Mouse (Mus musculus) bone marrow macrophage, adult 2 months (primary cell): ENCODE data around the gene Gm12216.

Experiments
- CTCF ChIP-seq: IDR thresholded peaks from 2 replicates; pipeline ENCODE4 v1.5.1; 2012; ENCODE audit warnings: low read depth, mild to moderate bottlenecking, low read length, moderate library complexity
- POLR2A ChIP-seq: IDR thresholded peaks from 2 replicates; pipeline ENCODE4 v1.6.1; 2012; ENCODE audit warnings: mild to moderate bottlenecking, low read depth, low read length, borderline replicate concordance

DNA sequence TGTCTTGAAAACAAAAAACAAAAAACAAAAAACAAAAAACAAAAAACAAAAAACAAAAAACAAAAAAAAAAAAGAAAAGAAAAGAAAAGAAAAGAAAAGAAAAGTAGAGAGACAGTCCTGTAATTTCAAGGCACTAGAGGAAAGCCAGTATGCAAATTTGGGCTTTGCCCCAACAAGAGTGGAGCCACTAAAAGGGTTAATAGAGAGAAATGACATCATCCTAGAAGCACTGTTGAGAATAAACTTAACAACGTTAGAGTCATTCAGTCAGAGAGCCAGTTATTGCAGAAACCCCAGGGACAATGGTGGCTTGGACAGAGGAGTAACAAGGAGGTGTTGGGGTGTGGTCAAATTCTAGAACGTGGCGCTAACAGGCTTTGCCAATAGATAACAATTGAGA is 44.2 kb downstream of the Gm12216 start:
- TF ChIP-seq CTCF (no peak), POLR2A (no peak)
